Mouse (Mus musculus): ENCODE measurements around the gene Tab2. TPM values are rescaled to one million over a fixed set of nuclear protein-coding genes. Genes with fewer than 3 reads are reported as not detected.

Gene Tab2
- 10 to 100 TPM; 49.1 to 51.8 TPM for total RNA-seq (2021)
- long read RNA-seq, experiment 1, partial matches to known transcripts, result 5 of 6 reads
- long read RNA-seq, experiment 1, other reads (novel, unspliced or antisense), result 1 of 6 reads
- long read RNA-seq, experiment 2, partial matches to known transcripts, result 8 of 12 reads
- long read RNA-seq, experiment 2, other reads (novel, unspliced or antisense), result 4 of 12 reads

DNA sequence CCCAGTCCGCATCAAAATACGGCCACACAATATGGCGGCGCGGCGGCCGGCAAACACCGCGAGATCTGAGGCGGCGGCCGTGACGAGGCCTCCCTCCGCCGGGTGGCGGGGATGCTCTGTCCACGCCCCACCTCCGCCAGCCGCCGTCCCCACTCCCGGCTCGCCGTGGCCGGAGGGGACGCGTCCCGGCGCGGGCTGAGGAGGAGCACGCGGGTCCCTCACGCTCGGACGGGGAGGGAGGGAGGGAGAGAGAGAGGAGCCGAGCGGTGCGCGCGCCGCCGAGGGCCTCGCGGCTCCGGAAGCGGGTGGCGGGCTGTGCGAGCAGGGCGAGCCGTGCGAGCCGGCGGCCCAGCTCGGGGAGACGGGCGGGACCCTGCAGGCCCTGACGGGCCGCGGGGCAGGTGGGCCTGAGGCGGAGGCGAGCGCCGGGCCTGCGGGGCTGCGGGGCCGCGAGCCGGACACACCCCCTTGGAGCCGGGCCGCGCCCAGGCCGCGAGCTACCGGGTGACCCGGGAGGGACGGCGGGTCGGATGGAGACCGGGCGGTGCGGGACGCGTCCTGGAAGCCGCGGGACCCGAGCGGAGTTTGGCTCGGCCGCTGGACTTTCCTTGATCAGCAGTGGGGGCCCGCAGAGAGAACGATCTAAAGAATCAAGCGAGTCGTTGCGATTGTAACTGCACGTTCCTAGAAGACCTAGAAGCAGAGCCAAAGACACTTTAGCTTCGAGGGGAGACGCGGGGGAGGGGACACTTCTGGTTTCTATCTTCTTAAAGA is at the start of gene Tab2:
TSS of gene Tab2 (minus strand) at position 3 of the 774 bp plus-strand sequence.
- peak; percentile 91 for DNase-seq (ENCODE audit: low spot score in 2 of 2)

DNA sequence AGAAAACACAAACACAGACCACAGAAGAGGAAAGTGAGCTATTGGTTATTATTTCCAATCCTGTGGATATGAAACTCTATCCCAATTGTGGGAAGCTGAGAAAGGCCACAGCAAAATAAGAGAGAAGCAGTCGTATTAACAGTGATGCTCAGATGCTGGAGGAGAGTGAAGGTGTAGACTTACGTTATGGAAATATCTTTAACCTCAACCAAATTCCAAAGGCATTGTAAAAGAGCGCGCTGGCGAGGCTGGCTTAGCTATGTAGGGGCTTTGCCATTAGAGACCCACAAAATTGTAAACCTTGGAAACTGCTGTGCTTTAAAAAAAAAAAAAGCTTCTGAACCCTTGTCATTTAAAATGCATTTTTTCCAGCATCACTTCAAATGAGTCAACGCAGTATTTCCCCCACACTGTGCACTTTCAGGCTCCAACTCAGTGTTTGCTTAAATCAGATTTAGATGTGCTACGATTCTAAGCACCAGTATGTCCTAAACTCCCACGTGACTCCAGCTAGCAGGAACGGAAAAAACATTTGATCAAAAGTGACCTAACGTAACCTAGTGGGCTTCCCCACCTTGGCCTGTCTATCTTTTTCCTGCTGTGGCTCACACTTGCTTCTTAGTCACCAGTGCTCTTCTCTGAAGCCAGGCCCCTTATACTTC is 36.4 kb upstream of the Tab2 start:
- no peak for DNase-seq (ENCODE audit: low spot score in 2 of 2)

DNA sequence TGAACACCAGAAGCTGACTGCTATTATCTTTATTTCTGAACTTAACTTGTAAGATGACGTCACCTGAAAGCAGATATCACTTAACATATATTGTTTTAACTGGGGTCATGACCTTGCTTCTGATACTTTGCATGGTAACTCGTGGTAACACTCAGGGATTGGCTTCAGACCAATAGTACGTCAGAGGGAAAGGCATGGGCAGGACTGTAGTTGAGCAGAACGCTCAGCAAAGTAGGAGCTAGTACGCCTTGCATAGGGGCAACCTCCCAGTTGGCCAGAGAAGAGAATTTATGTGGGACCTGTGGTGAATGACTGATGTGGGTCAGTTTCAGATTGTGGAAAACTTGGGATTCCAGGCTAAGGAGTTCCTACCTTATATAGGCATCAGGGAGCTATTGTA is 35.6 kb upstream of the Tab2 start:
- DNase-seq (ENCODE audit: low spot score in 2 of 2), result no peak

DNA sequence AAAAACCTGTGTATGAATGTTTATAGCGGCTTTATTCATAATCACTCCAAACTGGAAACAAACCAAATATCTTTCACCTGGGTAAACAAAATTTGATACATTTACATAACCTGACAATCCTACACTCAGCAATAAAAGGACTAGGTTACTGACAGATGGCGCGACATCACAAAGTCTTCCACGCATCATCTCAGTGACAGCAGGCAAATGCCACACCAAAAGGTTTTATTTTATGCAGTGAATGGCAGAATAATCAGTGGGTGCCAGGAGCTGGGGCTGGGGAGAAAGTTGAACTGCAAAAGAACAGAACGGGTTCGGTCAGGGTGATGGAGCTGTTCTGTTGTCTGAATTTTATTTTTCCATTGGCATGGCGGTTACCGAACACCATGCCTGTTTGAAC is 31.5 kb upstream of the Tab2 start:
- DNase-seq (ENCODE audit: low spot score in 2 of 2), result no peak

DNA sequence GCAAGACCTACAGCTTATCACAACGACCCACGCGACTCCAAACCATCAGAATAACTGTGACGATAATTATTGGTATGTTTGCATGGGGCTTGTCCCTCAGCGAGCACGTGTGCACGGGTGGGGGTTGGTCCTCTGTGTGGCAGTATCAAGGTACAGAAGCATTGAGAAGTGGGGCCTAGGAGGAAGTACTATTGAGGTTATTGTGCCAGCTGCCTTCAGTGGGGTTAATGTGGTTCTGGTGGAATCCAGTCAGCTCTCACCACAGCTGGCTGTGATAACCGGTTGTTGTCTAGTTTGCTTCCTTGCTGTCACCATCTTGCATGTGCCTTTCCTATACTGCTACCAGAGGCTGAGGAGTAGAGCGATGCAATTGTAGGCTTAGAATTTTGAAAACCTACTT is 20.4 kb upstream of the Tab2 start:
- no peak for DNase-seq (ENCODE audit: low spot score in 2 of 2)

DNA sequence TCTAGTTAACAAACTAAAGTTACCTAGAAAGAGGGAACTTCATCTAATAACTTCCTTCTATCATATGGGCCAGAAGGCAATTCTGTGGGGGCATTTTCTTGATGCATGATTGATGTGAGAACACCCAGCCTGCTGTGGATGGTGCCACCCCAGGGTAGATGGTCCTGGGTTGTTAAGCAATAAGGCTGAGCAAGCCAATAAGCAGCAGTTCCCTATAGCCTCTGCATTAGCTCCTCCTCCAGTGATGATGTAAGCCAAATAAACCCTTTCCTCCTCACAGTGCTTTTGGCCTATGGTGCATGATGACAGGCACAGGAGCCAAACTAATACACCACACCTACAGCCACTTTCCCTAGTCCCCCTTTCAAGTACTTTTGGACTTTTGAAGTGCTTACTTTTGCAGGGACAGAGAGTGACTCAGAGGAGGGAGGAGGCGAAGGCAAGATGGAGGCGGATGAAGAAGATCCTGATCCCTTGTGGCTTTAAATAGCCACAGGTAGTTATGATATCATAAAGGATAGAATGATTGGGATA is 12.8 kb upstream of the Tab2 start:
- DNase-seq (ENCODE audit: low spot score in 2 of 2), result no peak

DNA sequence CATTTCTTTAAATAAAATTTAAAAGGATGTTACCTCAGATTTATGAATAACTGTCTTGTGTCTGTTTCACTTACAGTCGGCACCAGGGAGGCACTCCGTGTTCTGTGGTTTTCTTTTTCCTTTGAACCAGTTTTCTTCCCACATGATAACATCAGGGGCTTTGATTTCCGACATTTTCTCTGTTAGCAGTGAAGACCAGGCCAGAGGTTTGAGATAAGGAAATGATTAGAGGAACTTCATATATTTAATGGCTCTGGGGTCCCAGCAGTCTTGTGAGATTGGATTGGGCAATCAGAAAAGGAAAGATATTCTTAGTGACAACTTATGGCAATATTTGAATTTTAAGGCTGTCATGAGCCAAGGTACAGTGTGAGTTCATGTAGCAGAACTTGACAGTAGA is 11.1 kb upstream of the Tab2 start:
- no peak for DNase-seq (ENCODE audit: low spot score in 2 of 2)

DNA sequence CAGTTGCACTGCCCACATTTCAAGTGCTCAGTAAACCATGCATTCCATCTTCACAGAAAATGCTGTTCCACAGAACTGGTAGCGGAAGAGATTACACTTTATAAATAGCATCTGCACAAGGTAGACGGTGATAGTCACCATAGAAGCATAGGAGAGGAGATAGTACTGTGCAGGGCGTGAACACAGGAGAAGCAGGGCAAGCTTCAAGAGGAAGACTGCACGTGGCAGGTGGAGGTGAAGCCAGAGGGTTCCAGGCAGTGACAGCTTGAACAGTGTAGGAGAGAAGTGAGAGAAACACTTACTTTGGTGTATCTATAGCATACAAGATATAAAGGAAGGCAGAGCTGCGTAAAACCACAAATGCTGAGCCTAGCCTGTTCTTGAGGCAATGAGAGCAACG is 3.0 kb upstream of the Tab2 start:
- no peak for DNase-seq (ENCODE audit: low spot score in 2 of 2)

DNA sequence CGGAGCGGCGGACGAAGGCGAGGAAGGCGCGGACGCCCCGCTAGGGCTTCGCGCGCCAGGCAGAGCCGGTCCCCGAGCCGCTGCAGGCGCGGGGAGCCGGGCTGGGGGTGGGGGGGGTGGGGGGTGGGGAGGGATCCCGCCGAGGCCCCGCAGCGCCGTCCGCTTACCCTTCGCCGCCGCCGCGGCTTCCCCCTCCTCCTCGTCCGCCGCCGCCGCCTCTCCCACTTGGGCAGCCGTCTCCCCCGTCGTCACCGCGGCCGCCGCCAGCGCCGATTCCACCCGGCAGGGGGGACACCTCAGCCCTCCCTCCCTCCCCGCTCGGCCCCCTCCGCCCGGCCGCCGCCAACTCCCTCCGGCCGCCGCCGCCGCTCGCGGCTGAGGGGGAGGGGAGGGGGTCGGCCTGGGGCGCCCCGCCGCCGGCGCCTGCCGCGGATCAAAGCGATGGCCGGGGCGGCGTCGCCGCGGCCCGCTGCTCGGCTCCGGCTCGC is 352 bp downstream of the Tab2 start:
- peak; percentile 58 to 68 for DNase-seq (ENCODE audit: low spot score in 2 of 2)

DNA sequence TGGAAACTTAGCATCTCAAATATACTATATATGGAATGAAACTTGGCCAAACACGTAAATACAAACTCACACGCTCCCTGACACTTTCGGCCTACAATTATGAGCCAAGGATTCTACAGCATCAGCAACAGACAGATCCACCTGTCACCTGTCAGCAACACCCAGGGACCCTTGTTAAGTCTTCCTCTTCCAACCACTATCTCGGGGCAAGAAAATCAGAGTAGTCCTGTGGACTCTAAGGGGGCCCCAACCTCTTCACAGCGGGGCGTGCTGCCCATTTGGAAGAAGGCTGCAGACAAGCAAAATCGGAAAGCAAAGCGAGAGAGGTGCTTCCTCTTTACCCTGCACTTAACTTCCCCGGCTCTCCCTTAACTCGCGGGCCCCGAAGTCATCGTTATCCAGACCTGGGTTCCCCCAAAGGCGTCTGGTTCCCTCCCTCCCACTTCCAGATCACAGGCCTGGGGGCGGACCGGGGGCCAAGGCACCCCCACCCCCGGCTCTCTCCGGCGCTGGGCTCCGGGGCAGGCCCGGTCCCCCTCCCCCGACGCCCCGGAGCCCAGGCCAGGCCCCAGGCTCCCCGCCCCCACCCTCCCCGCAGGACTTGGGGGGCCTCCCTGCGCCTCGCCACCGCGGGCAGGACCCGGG is 919 bp downstream of the Tab2 start:
- DNase-seq (ENCODE audit: low spot score in 2 of 2), result peak; percentile 44 to 53

DNA sequence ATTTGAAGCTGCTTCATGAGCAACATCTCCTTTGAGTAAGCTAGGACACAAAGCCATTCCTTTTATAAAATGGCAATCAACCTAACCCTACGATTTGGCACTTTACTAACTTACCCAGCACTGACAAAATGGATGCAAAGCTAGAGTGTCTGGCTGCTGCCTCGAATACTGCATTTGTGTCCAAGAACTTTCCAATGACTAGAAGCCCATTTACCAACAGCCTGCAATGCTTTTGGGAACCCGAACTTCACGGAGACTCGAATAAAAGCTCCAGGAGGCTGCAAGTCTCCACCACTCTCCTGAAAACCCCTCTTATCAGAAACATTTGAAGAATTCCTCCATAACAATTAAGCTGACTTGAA is 1.4 kb downstream of the Tab2 start:
- no peak for DNase-seq (ENCODE audit: low spot score in 2 of 2)

DNA sequence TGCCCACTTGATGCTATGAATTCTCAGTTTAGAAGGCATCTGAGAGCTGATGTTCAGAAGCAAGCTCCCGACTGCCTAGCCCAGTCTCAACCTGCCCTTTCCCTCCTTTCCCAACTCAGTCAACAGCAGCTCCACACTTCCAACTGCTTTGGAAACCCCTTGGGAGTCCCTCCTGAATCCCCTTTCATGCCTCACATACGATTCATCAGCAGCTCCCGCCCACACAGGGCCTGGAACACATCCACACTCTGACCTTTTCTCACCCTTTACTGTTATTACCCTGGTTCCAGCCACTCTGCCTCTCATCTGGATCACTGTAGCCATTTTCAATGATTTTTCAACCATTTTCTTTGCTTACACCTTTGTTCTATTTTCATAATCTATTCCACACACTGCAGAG is 13.0 kb downstream of the Tab2 start:
- DNase-seq (ENCODE audit: low spot score in 2 of 2), result no peak

DNA sequence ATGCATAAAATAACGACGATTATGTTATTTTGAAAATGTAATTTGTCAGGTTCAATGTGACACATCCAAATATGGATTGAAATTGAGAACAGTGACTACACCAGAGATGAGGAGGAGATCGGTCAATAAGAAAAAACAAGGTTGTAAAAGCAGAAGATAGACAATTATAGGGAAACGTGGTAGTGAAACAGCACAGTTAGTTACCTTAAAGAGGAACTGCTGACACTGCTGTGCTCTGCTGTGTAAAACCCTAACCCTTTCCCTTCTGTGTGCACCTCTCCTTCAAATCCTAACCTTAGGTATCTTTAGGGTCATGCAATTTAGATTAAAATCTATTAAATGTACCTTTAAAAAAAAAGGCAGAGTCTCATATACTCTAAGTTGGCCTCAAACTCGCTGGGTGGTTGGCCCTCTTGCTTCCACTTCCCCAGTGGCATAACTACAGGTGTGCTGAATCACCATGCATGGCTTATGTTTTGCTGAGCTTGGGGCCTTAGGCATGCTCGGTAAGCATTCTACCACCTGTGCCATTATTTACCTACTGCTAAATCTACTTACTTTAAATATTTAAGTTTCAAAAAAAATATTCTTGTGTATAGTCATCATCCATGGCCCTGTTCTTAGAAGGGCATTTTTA is 19.4 kb downstream of the Tab2 start:
- DNase-seq (ENCODE audit: low spot score in 2 of 2), result no peak

DNA sequence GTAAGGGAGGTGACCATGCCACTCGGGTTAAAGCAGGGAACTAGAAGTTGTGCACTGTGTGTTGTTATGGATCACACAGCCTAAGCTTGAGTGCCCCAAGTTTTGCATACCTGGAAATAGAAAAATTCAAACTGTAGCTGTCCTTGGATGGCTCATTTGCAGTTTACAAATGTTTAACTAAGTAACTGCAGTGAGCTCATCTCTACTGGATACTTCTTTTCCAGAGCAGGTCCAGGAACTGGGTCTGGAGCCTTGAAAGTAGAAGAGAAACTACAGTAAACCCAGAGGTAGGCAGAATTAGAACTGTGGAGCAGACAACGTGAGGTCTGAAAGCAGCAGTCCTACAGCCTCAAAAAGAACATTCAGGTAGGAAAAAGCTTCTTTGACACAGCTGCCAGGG is 23.1 kb downstream of the Tab2 start:
- DNase-seq (ENCODE audit: low spot score in 2 of 2), result no peak

DNA sequence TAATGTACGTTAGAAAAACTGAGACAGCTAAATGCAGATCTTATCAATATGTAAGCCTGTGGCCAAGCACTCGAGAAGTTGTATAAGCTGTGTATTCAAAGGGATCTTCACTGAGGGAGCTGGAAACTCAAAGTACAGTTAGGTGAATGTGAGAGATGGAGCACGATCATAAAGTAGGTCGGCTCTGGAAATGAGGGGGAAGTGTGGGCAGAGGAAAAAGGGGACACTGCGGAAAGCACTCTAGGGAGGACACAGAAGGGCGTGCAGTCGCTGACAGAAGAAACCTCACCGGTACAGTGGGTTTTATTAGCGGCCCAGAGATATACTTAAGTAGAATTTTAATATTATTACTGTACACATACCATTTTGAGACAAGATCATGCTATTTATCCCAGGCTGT is 27.0 kb downstream of the Tab2 start:
- DNase-seq (ENCODE audit: low spot score in 2 of 2), result no peak

DNA sequence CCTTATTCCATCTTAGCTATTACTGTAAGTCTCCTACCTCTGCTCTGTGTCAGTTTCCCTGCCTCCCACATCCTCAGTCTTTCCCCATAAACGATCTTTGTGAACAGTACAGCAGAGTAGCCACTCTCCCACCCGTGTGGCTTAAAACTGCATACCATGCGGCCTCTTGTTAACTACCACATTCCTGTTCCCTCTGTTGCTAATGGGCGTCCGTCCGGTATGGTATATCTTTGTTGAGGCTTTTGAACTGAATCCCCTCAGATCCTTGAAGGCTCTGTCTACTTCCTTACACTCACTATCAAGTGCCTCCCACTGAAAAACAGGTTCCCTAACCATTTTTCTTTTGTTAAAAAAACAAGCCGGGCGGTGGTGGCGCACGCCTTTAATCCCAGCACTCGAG is 30.5 kb downstream of the Tab2 start:
- no peak for DNase-seq (ENCODE audit: low spot score in 2 of 2)

DNA sequence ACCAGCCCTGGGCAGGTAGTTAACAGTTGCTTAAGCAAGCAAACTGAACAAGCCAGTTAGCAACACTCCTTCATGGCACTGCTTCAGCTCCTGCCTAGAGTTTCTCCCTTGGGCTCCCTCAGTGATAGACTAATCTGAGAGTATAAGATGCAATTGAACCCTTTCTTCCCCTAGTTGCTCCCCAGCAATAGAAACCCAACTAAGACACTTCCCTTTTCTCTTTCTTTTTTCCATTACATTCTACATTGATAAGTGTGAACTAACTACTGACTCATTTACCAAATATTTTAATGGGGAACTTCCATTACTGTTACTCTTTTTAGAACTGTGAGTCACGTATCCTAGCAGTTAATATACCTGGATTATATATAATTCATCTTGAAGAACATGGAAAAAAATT is 32.6 kb downstream of the Tab2 start:
- DNase-seq (ENCODE audit: low spot score in 2 of 2), result no peak

DNA sequence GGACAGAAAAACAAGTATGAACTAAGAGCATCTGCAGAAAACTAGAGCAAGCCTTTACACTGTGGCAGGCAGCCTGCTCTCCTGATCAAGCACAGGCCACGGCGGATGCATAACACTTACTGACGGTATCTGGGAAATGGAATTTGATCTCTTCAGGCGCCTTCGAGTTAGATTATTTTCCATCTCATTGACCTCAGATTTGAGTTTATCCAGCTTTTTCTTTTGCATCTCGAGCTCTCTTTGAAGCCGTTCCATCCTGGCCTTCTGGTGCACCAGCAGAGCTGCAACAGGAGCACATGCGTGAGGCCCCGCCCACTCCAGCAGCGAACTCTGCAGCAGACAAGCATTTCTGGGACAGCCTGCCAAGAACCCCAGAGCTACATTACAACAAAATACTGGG is 44.8 kb downstream of the Tab2 start:
- DNase-seq (ENCODE audit: low spot score in 2 of 2), result no peak

DNA sequence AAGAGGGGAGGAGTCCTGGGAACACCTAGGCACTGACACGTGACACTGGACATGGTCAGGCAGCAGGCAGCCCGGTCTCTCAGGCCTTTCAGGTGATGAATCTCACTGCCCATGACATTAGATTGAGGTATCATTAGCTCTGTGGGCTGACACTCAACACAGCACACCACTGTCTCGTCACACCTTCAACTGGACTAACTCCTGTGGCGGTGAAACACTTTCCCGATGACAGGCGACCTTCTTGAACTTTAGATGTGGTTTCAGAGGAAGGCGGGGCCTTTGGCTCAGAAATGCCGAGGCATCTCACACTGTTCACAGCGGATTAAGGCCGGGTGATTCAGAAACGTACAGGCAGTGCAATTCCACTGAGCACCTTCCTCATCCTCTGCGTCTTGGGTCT is 48.9 kb downstream of the Tab2 start:
- DNase-seq (ENCODE audit: low spot score in 2 of 2), result no peak

DNA sequence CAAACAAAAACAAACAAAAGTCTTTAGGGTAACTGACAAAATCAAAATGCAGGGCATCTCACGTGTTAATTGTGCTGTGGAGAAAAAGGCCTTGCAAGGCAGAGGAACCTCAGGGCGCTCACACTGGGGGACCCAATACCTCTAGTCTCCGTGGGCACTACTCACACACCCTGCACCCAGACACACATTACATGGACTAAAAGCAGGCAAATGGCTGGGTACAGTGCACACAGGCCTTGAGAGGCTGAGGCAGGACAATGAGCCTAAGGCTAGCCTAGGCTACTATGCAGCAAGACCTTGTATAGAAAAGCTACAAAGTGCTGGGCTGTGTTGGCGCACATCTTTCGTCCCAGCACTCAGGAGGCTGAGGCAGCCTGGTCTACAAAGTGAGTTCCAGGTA is 51.9 kb downstream of the Tab2 start:
- no peak for DNase-seq (ENCODE audit: low spot score in 2 of 2)

All from adrenal gland, adult 18-20 months (tissue).